Mouse (Mus musculus): ENCODE results near the gene Igf2bp1. TPM values are rescaled to one million over a fixed set of nuclear protein-coding genes. Genes with fewer than 3 reads are reported as not detected.

The Igf2bp1 gene
- polyA plus RNA-seq, 1 experiment from 2014 or later = 5.2 TPM

DNA sequence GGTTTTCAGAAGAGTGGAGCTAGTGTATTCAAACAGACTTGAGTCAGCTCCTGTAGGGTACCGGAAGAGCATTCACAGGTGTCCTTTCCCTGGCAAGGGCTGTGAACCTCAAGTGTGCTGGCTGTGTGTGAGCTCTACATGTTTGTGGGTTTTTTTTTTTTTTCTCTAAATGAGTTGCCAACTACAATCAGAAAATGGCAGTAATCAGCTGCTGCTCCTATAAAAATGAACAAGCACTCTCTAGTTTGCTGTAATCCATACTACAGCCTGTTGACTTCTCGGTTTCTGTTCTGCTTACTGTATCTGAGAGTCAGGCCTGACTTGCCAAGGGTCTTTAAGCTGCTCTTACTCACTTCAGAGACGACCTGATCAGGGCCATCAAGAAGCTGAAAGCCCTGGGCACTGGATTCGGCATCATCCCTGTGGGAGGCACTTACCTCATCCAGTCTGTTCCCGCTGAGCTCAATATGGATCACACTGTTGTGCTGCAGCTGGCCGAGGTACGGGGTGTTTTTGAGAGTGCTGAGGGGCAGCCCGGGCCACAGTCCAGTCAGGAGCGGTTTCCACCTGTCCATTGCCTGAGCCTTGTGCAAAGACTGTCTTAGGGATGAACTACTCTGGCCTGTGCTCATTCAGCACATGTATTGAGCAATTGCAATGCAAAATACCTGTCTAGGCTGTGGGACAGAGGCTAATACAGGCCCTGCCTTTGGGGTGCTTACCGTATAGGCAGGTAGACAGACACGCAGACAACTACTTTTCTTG is 39.2 kb upstream of the Igf2bp1 start:
- H3K9ac ChIP-seq (ENCODE audit: low read depth, low read length) = no peak overlapping the region
- no peak overlapping the region for H3K4me3 ChIP-seq (ENCODE audit: low read depth, low read length)
- WGBS = 87% methylated on average over 11 of the region's 11 CpGs
- H3K4me1 ChIP-seq (replicated peaks; ENCODE audit: control insufficient read depth, insufficient read depth, low read length) = no peaks in the 10 kb centered on the region
- no peak overlapping the region for H3K27ac ChIP-seq (ENCODE audit: low read depth, low read length)
- H3K9me3 ChIP-seq (ENCODE audit: control insufficient read depth) = no peaks in the 10 kb centered on the region
- TF ChIP-seq CTCF (IDR thresholded peaks at IDR 0.05; ENCODE audit: low read depth) = no peak
- H3K4me2 ChIP-seq (replicated peaks; ENCODE audit: low read depth) = no peak overlapping the region
- H3K27me3 ChIP-seq (replicated peaks; ENCODE audit: control insufficient read depth, insufficient read depth, low read length) = no peaks in the 10 kb centered on the region
- no peak for ATAC-seq
- peaks cover 57% of the 10 kb centered on the region for H3K36me3 ChIP-seq (ENCODE audit: control insufficient read depth, insufficient read depth)

GRCm38 (mm10) chr11:96038560-96038959 is 32.8 kb upstream of the Igf2bp1 start:
- no peak overlapping the region for H3K4me2 ChIP-seq (replicated peaks; ENCODE audit: low read depth)
- H3K27me3 ChIP-seq (replicated peaks; ENCODE audit: control insufficient read depth, insufficient read depth, low read length) = no peaks in the 10 kb centered on the region
- H3K4me1 ChIP-seq (replicated peaks; ENCODE audit: control insufficient read depth, insufficient read depth, low read length) = peaks cover 4% of the 10 kb centered on the region
- no peaks in the 10 kb centered on the region for H3K9me3 ChIP-seq (ENCODE audit: control insufficient read depth)
- peaks cover 30% of the 10 kb centered on the region for H3K36me3 ChIP-seq (ENCODE audit: control insufficient read depth, insufficient read depth)
- TF ChIP-seq CTCF (IDR thresholded peaks at IDR 0.05; ENCODE audit: low read depth) = no peak
- no peak overlapping the region for H3K9ac ChIP-seq (ENCODE audit: low read depth, low read length)
- ATAC-seq = no peak
- H3K4me3 ChIP-seq (ENCODE audit: low read depth, low read length) = no peak overlapping the region
- WGBS = 18% methylated on average over 1 of the region's 1 CpGs
- no peak overlapping the region for H3K27ac ChIP-seq (ENCODE audit: low read depth, low read length)

- no peak for TF ChIP-seq CTCF (IDR thresholded peaks at IDR 0.05; ENCODE audit: low read depth)
- no peak for ATAC-seq
- no peaks in the 10 kb centered on the region for H3K27me3 ChIP-seq (replicated peaks; ENCODE audit: control insufficient read depth, insufficient read depth, low read length)
- no peak overlapping the region for H3K4me2 ChIP-seq (replicated peaks; ENCODE audit: low read depth)
- peaks cover 23% of the 10 kb centered on the region for H3K36me3 ChIP-seq (ENCODE audit: control insufficient read depth, insufficient read depth)
- no peak overlapping the region for H3K9ac ChIP-seq (ENCODE audit: low read depth, low read length)
- H3K9me3 ChIP-seq (ENCODE audit: control insufficient read depth) = no peaks in the 10 kb centered on the region
- no peak overlapping the region for H3K4me3 ChIP-seq (ENCODE audit: low read depth, low read length)
- peaks cover 4% of the 10 kb centered on the region for H3K4me1 ChIP-seq (replicated peaks; ENCODE audit: control insufficient read depth, insufficient read depth, low read length)
- H3K27ac ChIP-seq (ENCODE audit: low read depth, low read length) = no peak overlapping the region
- whole genome bisulfite sequencing = 73% methylated on average over 5 of the region's 5 CpGs
Observed at GRCm38 (mm10) chr11:96037499-96037898, 31.8 kb upstream of the Igf2bp1 start.

GRCm38 (mm10) chr11:96035133-96035532 is 29.4 kb upstream of the Igf2bp1 start:
- peaks cover 14% of the 10 kb centered on the region for H3K36me3 ChIP-seq (ENCODE audit: control insufficient read depth, insufficient read depth)
- H3K4me1 ChIP-seq (replicated peaks; ENCODE audit: control insufficient read depth, insufficient read depth, low read length) = peaks cover 4% of the 10 kb centered on the region
- peak overlapping the region; percentile 87 for H3K4me2 ChIP-seq (replicated peaks; ENCODE audit: low read depth)
- ATAC-seq = no peak
- TF ChIP-seq CTCF (IDR thresholded peaks at IDR 0.05; ENCODE audit: low read depth) = no peak
- no peaks in the 10 kb centered on the region for H3K9me3 ChIP-seq (ENCODE audit: control insufficient read depth)
- H3K4me3 ChIP-seq (ENCODE audit: low read depth, low read length) = peak overlapping the region; percentile 88
- no peaks in the 10 kb centered on the region for H3K27me3 ChIP-seq (replicated peaks; ENCODE audit: control insufficient read depth, insufficient read depth, low read length)
- H3K27ac ChIP-seq (ENCODE audit: low read depth, low read length) = 0 out of 2 replicates have a peak overlapping the region, but pooled peaks have one; percentile 37
- WGBS = 5% methylated on average over 6 of the region's 6 CpGs
- peak overlapping the region; percentile 79 for H3K9ac ChIP-seq (ENCODE audit: low read depth, low read length)

DNA sequence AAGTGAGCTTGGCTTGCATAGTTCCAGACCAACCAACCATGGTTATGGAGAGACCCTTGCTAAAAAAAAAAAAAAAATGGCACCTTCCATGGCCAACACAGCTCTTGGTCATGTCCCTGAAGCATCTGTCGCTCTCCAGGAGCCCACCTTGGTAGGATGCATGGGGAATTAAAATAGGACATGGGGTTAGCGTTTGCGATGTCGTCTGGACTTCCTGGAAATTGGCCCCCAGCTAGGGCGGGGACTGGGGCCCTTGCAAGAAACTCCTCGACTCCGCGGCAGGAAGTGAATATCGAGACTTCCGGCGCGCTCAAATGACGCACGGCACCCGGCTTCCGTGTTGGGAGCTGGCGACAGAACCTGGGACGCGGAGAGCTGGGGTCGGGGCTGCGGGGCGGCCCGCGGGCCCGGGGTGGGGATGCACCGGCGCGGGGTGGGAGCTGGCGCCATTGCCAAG is 28.9 kb upstream of the Igf2bp1 start, which contains the start of gene Snf8:
Gene Snf8 (plus strand): TSS at position 290 of the 457 bp plus-strand sequence.
- WGBS = under 1% methylated on average over 29 of the region's 29 CpGs
- peak within 1 kb of the TSS; percentile 79 for H3K9ac ChIP-seq (ENCODE audit: low read depth, low read length)
- peak; percentile 77 for ATAC-seq
- H3K4me3 ChIP-seq (ENCODE audit: low read depth, low read length) = peak within 1 kb of the TSS; percentile 88
- TF ChIP-seq CTCF (IDR thresholded peaks at IDR 0.05; ENCODE audit: low read depth) = no peak
- peaks cover 4% of the 10 kb centered on the region for H3K4me1 ChIP-seq (replicated peaks; ENCODE audit: control insufficient read depth, insufficient read depth, low read length)
- H3K36me3 ChIP-seq (ENCODE audit: control insufficient read depth, insufficient read depth) = peaks cover 14% of the 10 kb centered on the region
- peak within 1 kb of the TSS; percentile 87 for H3K4me2 ChIP-seq (replicated peaks; ENCODE audit: low read depth)
- H3K9me3 ChIP-seq (ENCODE audit: control insufficient read depth) = no peaks in the 10 kb centered on the region
- peak within 1 kb of the TSS; percentile 66 for H3K27ac ChIP-seq (ENCODE audit: low read depth, low read length)
- no peaks in the 10 kb centered on the region for H3K27me3 ChIP-seq (replicated peaks; ENCODE audit: control insufficient read depth, insufficient read depth, low read length)

DNA sequence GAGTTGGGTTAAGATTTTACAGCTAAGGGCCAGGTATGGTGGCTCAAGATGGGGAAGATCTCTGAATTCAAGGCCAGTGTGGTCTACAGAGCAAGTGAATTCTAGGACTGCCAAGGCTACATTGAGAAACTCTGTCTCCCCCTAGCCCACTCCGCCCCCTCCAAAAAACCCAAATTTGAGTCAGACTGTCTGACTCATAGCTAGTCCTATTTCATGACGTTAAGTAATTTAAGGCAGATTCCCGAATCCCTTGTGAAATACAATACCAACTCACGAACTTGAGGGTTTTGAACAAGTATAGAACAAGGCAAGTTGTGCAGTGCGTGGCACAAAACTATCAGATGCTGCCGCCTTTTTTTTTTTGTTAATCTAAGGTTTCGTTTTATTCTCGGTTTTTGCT is 28.4 kb upstream of the Igf2bp1 start:
- peak overlapping the region; percentile 79 for H3K9ac ChIP-seq (ENCODE audit: low read depth, low read length)
- peaks cover 10% of the 10 kb centered on the region for H3K36me3 ChIP-seq (ENCODE audit: control insufficient read depth, insufficient read depth)
- H3K27me3 ChIP-seq (replicated peaks; ENCODE audit: control insufficient read depth, insufficient read depth, low read length) = no peaks in the 10 kb centered on the region
- H3K4me1 ChIP-seq (replicated peaks; ENCODE audit: control insufficient read depth, insufficient read depth, low read length) = peaks cover 4% of the 10 kb centered on the region
- H3K4me3 ChIP-seq (ENCODE audit: low read depth, low read length) = peak overlapping the region; percentile 88
- 50% methylated on average over 8 of the region's 8 CpGs for WGBS
- H3K9me3 ChIP-seq (ENCODE audit: control insufficient read depth) = no peaks in the 10 kb centered on the region
- TF ChIP-seq CTCF (IDR thresholded peaks at IDR 0.05; ENCODE audit: low read depth) = no peak
- no peak for ATAC-seq
- peak overlapping the region; percentile 66 for H3K27ac ChIP-seq (ENCODE audit: low read depth, low read length)
- peak overlapping the region; percentile 87 for H3K4me2 ChIP-seq (replicated peaks; ENCODE audit: low read depth)

Data from intestine, postnatal 0 days (tissue).